Mouse (Mus musculus) cerebellum, adult 8-10 months (tissue): ENCODE results near the gene Hist1h2bg.
A peak's percentile ranks its signal among the peaks of the same experiment; 100 is the strongest.
"Not testable (repeated sequence)": the region's sequence is repeated elsewhere in the genome, so short reads cannot be mapped to it uniquely, and the experiment has no call there.

Experiments used
- DNase-seq: peaks from one replicate; pipeline ENCODE4 v3.0.0; 2022

Gene Hist1h2bg

GRCm38 (mm10) chr13:23562699-23563462, 8.3 kb upstream of the Hist1h2bg start:
- DNase-seq, result no peak

GRCm38 (mm10) chr13:23564482-23564881, 6.7 kb upstream of the Hist1h2bg start:
- no peak for DNase-seq

GRCm38 (mm10) chr13:23570261-23571021, 755 bp upstream of the Hist1h2bg start:
- DNase-seq, result not testable (repeated sequence)

- DNase-seq, result not testable (repeated sequence)
Measured at GRCm38 (mm10) chr13:23571504-23572217, 465 bp downstream of the Hist1h2bg start.

GRCm38 (mm10) chr13:23572218-23573033, 1.2 kb downstream of the Hist1h2bg start:
- DNase-seq, result no peak

- not testable (repeated sequence) for DNase-seq
Measured at GRCm38 (mm10) chr13:23573034-23573897, 2.1 kb downstream of the Hist1h2bg start.

GRCm38 (mm10) chr13:23573898-23574524, 2.8 kb downstream of the Hist1h2bg start, which contains the start of the genes Hist1h2bf and Hist1h2ad:
TSS of gene Hist1h2bf (minus strand) at chr13:23574196.
TSS of gene Hist1h2ad (plus strand) at chr13:23574381.
- DNase-seq, result peak; percentile 60

- not testable (repeated sequence) for DNase-seq
Measured at GRCm38 (mm10) chr13:23574546-23575170, 3.5 kb downstream of the Hist1h2bg start.

- DNase-seq, result no peak
Measured at GRCm38 (mm10) chr13:23575271-23575851, 4.2 kb downstream of the Hist1h2bg start, which contains the start of gene Hist1h3d. TSS of gene Hist1h3d (plus strand) at chr13:23575763.

- DNase-seq, result not testable (repeated sequence)
Measured at GRCm38 (mm10) chr13:23575864-23576313, 4.7 kb downstream of the Hist1h2bg start.

GRCm38 (mm10) chr13:23576351-23576881, 5.2 kb downstream of the Hist1h2bg start:
- DNase-seq, result no peak

- no peak for DNase-seq
Measured at GRCm38 (mm10) chr13:23576906-23577639, 5.9 kb downstream of the Hist1h2bg start.

- no peak for DNase-seq
Measured at GRCm38 (mm10) chr13:23577835-23578234, 6.6 kb downstream of the Hist1h2bg start.

- peak; percentile 96 for DNase-seq
Measured at GRCm38 (mm10) chr13:23581408-23582218, 10.4 kb downstream of the Hist1h2bg start, which contains the start of gene Hist1h4d. TSS of gene Hist1h4d (plus strand) at chr13:23581598.

- no peak for DNase-seq
Measured at GRCm38 (mm10) chr13:23582219-23583056, 11.2 kb downstream of the Hist1h2bg start.

- DNase-seq, result no peak
Measured at GRCm38 (mm10) chr13:23583387-23584068, 12.3 kb downstream of the Hist1h2bg start.
